Mouse (Mus musculus): ENCODE measurements around the gene Catsper3. TPM values are rescaled to one million over a fixed set of nuclear protein-coding genes. Genes with fewer than 3 reads are reported as not detected.

Gene Catsper3
- total RNA-seq (2021) = 0.30 TPM in 1 of 2 replicates, not detected in the other
- long read RNA-seq = 0 reads

DNA sequence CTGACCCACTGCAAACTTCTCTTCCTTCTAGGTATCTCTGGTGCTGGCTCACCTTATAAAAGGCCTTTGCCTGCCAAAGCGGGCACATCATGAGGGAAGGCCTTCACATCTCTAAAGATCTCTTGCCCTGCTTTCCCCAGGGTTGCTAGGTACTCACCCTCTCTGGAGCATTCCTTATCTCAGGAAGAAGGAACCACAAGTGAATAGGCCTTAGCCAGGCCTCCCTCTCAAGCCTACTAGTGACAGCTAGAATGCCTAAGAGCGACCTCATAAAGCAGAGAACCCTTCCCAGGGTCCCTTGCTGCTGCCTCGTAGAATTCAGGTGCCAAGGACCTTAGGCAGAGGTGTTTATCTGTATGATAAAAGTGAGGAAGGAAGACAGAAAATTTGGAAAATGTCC is at the start of gene Catsper3:
Gene Catsper3 (plus strand): TSS at position 301 of the 400 bp plus-strand sequence.
- no peak for DNase-seq

- DNase-seq = no peak
These were observed 46.5 kb upstream of the Catsper3 start for GRCm38 (mm10) chr13:55737885-55738284.

DNA sequence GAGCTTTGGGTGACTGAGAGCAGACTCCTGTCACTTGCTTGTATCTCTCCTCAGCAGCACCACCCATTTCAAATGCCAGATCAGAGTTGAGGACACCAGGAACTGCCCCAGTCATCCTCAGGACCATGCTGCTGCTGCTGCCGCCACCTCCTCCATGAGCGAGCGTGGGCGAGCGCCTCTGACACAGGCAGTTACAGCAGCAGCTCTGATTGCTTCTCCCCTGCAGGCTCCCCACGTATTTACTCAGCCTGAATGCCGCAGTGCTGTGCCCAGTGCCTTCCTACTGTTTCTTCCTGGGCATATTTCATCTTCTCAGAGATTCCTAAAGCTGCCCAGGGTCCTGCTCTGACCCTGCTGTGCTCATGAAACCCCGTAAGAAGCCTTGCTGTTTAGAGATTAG is 42.1 kb upstream of the Catsper3 start:
- DNase-seq = no peak

DNA sequence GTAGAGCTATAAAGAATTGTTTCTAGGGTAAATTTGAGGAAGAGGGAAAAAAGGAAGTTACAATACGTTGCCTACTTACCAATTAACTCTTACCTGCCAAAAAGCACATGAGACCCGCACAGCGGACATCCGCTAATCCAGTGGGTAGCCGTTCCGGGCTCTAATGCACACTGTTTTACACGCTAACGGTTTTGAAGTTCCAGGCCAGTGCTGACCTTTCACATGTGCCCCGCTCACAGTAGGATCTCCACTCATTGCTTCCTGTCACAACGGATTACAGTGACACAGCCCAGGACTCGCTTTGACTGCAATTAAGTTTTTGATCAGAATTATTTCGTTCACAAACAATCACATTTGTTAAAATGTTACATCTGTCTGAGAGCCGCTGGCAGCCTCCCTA is 30.0 kb upstream of the Catsper3 start:
- no peak for DNase-seq

DNA sequence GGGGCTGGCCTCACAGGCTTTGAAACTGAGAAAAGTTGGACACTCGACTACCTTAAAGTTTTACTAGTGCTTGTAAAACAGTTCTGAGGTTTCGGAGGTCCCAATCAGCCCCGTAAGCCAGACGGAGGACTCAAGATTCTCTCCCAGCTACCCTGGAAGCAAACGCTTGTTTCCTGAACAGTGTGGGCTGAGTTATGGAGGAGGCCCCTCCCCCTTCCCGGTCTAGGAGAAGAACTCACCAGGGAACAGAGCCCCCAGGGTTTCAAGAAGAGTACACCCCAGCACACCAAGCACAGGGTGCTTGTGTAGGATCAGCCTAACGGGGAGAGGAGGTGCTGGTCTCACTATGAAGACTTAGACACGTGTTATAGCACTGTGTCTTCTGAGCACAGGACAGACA is 27.6 kb upstream of the Catsper3 start:
- no peak for DNase-seq

GRCm38 (mm10) chr13:55757645-55758044 is 26.7 kb upstream of the Catsper3 start:
- DNase-seq = no peak

- DNase-seq = no peak
These were observed 23.8 kb upstream of the Catsper3 start for GRCm38 (mm10) chr13:55760576-55760975.

- no peak for DNase-seq
These were observed 22.9 kb upstream of the Catsper3 start for GRCm38 (mm10) chr13:55761486-55761885.

GRCm38 (mm10) chr13:55774352-55774751 is 10.0 kb upstream of the Catsper3 start:
- DNase-seq = no peak

- no peak for DNase-seq
These were observed 9.3 kb upstream of the Catsper3 start for GRCm38 (mm10) chr13:55775056-55775455.

- no peak for DNase-seq
These were observed 1.8 kb downstream of the Catsper3 start for GRCm38 (mm10) chr13:55786120-55786519.

GRCm38 (mm10) chr13:55801246-55801645 is 16.9 kb downstream of the Catsper3 start:
- DNase-seq = no peak

- no peak for DNase-seq
These were observed 19.6 kb downstream of the Catsper3 start for GRCm38 (mm10) chr13:55803973-55804372.

- DNase-seq = no peak
These were observed 24.8 kb downstream of the Catsper3 start for GRCm38 (mm10) chr13:55809041-55809623.

- DNase-seq = no peak
These were observed 25.3 kb downstream of the Catsper3 start for GRCm38 (mm10) chr13:55809707-55810106.

DNA sequence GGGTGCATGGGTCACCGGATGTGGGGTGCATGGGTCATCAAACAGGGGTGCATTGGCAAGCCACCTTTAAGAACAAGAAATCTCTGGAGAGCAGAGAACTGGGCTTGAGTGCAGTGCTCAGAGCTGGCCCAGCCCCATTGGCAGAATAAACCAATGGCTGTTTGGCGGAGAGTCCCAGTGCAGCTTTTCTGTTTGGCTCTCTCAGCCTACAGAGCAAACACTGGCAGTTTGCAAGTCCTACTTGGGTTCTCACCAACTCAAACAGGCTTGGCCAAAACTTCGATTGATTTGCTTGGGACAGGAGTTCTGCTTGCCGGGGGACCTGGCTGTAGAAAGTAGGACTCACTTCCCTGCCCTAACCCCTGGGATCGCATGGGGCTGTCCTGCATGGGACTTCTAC is 26.6 kb downstream of the Catsper3 start:
- no peak for DNase-seq

GRCm38 (mm10) chr13:55813490-55814016 is 29.2 kb downstream of the Catsper3 start:
- no peak for DNase-seq

- DNase-seq = no peak
These were observed 30.5 kb downstream of the Catsper3 start for GRCm38 (mm10) chr13:55814834-55815233.

GRCm38 (mm10) chr13:55822499-55822898 is 38.1 kb downstream of the Catsper3 start:
- DNase-seq = no peak

DNA sequence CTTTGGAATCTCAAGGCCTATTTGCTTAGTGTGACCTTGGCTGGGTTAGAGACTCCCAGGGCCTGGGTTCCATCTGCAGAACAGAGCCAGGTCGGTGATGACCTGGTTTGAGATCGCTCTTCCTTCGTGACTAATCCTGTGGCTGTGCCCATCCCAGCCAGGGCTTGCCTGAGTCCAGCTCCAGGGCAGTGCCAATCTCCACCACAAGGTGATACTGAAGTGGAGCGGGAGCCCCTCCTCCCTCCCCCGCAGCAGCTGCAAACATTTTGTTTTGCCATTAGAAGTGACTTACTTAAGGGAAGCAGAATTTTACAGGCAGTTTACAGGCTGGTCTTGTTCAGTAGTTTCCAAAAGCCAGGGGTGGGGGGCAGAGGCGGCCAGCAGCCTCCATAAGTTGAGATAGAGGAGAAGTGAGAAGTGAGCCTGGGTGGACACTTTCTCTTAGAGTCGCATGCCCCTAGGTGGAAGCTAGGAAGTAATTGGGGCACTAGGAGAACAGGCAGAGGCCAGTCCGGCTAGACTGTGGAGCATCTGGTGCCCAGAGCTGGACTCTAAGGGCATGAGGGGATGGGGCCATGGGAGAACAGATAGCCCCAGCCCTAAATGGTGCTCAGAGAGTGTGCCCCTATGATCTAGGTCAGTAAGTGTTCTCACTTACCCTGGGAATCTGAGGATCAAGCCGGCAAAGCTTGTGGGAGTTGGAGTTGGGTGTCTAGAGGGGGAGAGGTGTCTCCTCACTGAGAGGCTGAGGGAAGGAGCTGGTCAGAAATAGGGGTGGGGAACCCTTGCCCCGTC is 40.0 kb downstream of the Catsper3 start:
- no peak for DNase-seq

DNA sequence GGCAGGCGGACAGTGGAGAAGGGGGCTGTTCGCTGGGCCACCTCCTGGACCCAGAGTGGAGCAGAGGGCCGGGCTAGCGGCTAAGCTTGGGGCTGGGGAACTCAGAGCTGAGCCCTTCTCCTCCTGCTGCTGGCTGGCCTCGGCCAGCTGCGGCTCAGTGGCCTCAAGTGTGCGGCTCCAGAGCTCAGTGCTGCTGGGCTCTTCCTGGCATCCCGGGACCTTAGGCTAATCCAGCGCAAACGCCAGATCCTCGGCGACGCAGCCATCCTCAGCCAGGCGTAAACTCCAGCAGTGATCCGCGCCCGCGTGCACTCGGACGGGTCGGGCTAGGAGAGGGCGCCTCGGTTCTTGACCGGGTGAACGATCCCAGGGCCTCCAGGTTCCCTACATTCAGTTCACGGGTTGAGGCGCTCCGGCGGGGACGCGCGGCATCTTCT is 40.9 kb downstream of the Catsper3 start:
- no peak for DNase-seq

- no peak for DNase-seq
These were observed 41.8 kb downstream of the Catsper3 start for GRCm38 (mm10) chr13:55826008-55826671.

Data from adrenal gland, postnatal 25 days (tissue).